Mouse (Mus musculus): ENCODE measurements around the gene Prkd3. TPM values are rescaled to one million over a fixed set of nuclear protein-coding genes. Genes with fewer than 3 reads are reported as not detected.

The Prkd3 gene
- polyA plus RNA-seq, 1 experiment from 2014 or later, result 44.3 TPM

DNA sequence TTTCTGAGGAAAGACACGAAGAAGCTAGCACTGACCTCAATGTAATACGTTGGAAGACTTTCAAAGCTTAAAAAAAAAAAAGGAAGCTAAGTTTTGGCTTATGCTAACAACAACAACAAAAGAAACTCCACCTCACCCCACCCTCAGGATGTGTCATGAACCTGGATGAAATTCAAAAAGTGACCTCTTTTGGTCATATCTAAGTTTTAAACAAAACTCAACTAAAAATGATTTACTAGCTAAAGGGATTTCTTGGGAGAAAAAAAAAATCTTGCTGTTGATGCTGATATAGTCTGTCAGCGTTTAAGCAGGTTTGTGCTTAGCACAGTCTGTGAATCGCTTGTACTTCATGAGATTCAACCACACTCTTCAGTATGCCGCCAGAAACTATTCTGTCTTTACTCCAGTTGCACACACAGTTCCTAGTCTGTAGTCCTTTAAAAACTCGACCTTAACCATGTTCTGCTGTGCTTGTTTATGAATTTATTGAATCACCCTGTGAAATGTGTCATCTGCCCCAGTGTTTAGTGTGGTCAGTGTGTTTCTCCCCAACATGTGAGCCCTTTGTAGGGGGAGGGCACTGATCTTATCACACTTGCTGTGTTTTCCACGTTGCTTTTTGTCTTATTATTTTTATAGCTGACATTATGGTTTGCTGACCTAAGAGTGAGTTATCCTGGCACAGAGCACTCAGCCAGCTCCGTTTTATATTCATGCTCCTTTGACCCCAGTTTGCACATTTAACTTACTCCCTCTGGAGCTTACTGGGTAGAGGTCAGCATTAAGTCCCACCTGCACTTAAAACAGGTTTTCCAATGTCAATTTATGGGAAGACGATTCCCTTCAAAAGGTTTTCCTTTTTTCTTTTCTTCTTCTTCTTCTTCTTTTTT is 25.4 kb downstream of the Prkd3 start:
- H3K27ac ChIP-seq (replicated peaks), result no peak overlapping the region
- H3K4me3 ChIP-seq, result no peak overlapping the region
- no peaks in the 10 kb centered on the region for H3K4me1 ChIP-seq
- WGBS, result 84% methylated on average over 9 of the region's 9 CpGs
- H3K36me3 ChIP-seq, result no peaks in the 10 kb centered on the region
- no peaks in the 10 kb centered on the region for H3K27me3 ChIP-seq (ENCODE audit: low read depth, poor library complexity, severe bottlenecking)
- no peaks in the 10 kb centered on the region for H3K9me3 ChIP-seq (replicated peaks)
- DNase-seq (ENCODE audit: low spot score), result no peak

GRCm38 (mm10) chr17:78994382-78994781 is 26.2 kb downstream of the Prkd3 start:
- Histone ChIP-seq H3K9me3 (replicated peaks) (no peaks in the 10 kb centered on the region), H3K27ac (replicated peaks) (no peak overlapping the region), H3K4me1 (no peaks in the 10 kb centered on the region), H3K27me3 (ENCODE audit: low read depth, poor library complexity, severe bottlenecking) (no peaks in the 10 kb centered on the region), H3K36me3 (no peaks in the 10 kb centered on the region), H3K4me3 (no peak overlapping the region)
- DNase-seq (ENCODE audit: low spot score), result no peak
- 91% methylated on average over 8 of the region's 8 CpGs for WGBS

DNA sequence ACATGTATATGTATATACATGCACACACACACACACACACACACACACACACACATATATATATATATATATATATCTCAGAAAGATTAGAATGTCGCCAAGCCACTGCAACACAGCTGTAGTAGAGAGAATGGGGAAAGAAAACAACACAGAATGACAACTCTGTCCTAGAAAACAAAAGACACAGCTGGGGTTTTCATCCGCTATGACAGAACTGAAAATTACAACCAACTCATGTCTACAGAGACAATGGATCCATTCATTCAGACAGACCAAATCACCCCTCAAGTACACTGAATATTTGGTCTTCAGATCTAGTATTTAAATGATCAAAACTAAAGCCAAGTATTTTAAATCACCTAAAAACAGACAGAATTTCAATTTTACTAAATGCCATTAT is 26.9 kb downstream of the Prkd3 start:
- H3K9me3 ChIP-seq (replicated peaks), result no peaks in the 10 kb centered on the region
- H3K4me1 ChIP-seq, result no peaks in the 10 kb centered on the region
- no peak overlapping the region for H3K4me3 ChIP-seq
- DNase-seq (ENCODE audit: low spot score), result no peak
- H3K27me3 ChIP-seq (ENCODE audit: low read depth, poor library complexity, severe bottlenecking), result no peaks in the 10 kb centered on the region
- 85% methylated on average over 2 of the region's 2 CpGs for WGBS
- H3K27ac ChIP-seq (replicated peaks), result no peak overlapping the region
- no peaks in the 10 kb centered on the region for H3K36me3 ChIP-seq

GRCm38 (mm10) chr17:78992303-78993027 is 28.2 kb downstream of the Prkd3 start:
- no peak for DNase-seq (ENCODE audit: low spot score)
- Histone ChIP-seq H3K36me3 (no peaks in the 10 kb centered on the region), H3K9me3 (replicated peaks) (no peaks in the 10 kb centered on the region), H3K27ac (replicated peaks) (no peak overlapping the region), H3K4me1 (no peaks in the 10 kb centered on the region), H3K27me3 (ENCODE audit: low read depth, poor library complexity, severe bottlenecking) (no peaks in the 10 kb centered on the region), H3K4me3 (no peak overlapping the region)
- WGBS, result 87% methylated on average over 9 of the region's 9 CpGs

GRCm38 (mm10) chr17:78991549-78991948 is 29.1 kb downstream of the Prkd3 start:
- H3K9me3 ChIP-seq (replicated peaks), result no peaks in the 10 kb centered on the region
- H3K27me3 ChIP-seq (ENCODE audit: low read depth, poor library complexity, severe bottlenecking), result no peaks in the 10 kb centered on the region
- H3K4me1 ChIP-seq, result no peaks in the 10 kb centered on the region
- no peak overlapping the region for H3K27ac ChIP-seq (replicated peaks)
- H3K4me3 ChIP-seq, result no peak overlapping the region
- no peak for DNase-seq (ENCODE audit: low spot score)
- WGBS, result 92% methylated on average over 2 of the region's 2 CpGs
- H3K36me3 ChIP-seq, result no peaks in the 10 kb centered on the region

DNA sequence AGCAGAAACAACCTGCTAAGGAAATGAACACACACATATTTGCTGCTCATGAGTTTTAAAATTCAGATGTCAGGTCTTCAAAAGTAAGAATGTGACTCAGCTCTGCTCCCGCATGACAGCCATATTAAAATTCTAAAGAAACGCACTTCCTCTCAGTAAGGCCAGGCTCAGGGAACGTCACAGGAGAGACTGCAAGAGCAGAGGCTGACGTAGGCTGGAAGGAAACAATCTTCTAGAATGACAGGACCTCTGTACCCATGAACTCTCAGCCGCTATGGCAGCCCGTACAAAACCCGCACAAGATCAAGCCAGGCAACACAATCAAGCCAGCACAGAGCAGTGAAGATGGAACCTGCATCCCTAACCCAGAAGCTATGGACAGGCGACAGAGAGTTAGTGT is 31.6 kb downstream of the Prkd3 start:
- no peak overlapping the region for H3K27ac ChIP-seq (replicated peaks)
- H3K36me3 ChIP-seq, result peaks cover 11% of the 10 kb centered on the region
- H3K27me3 ChIP-seq (ENCODE audit: low read depth, poor library complexity, severe bottlenecking), result no peaks in the 10 kb centered on the region
- H3K4me3 ChIP-seq, result no peak overlapping the region
- H3K4me1 ChIP-seq, result no peaks in the 10 kb centered on the region
- WGBS, result 85% methylated on average over 8 of the region's 8 CpGs
- DNase-seq (ENCODE audit: low spot score), result no peak
- H3K9me3 ChIP-seq (replicated peaks), result no peaks in the 10 kb centered on the region

DNA sequence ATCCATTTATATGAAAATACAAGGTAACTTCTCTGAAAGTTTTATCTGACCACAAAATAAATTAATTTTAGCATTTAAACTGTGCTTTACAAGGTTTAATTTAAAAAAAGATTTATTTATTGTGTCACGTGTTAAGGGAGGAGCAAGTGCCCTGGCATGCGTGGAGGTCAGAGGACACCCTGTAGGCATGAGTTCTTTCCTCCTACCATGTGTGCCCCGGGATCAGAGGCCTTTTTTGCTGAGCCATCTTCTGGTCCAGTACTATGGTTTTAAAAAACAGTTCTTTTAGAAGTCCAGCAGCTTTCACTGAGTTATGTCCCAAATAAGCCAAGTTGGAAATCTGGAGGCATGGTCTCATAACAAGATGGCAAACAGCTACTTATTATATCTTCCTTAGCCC is 36.9 kb downstream of the Prkd3 start:
- Histone ChIP-seq H3K9me3 (replicated peaks) (no peaks in the 10 kb centered on the region), H3K4me1 (no peaks in the 10 kb centered on the region), H3K27ac (replicated peaks) (no peak overlapping the region), H3K4me3 (no peak overlapping the region), H3K36me3 (peaks cover 61% of the 10 kb centered on the region), H3K27me3 (ENCODE audit: low read depth, poor library complexity, severe bottlenecking) (no peaks in the 10 kb centered on the region)
- 92% methylated on average over 3 of the region's 3 CpGs for WGBS
- no peak for DNase-seq (ENCODE audit: low spot score)

DNA sequence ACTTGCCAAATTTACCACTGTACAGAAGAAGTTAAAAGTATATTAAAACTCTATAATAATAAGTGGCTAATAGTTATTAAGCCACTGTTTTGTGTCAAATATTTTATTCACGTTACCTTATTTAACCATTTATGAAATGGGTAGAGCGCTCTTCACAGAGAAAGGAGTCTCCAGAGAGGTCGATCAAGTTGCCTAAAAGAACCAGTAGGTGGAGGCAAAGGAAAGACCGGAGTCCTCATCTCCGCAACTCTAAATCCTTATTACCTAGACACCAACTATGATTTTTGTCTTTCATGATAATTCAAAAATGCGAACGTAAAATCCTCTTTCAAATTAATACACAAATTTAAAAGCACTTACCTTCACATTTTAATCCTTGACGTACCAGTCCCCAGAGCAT is 37.5 kb downstream of the Prkd3 start:
- DNase-seq (ENCODE audit: low spot score), result no peak
- 93% methylated on average over 8 of the region's 8 CpGs for WGBS
- no peak overlapping the region for H3K27ac ChIP-seq (replicated peaks)
- peaks cover 66% of the 10 kb centered on the region for H3K36me3 ChIP-seq
- no peaks in the 10 kb centered on the region for H3K9me3 ChIP-seq (replicated peaks)
- H3K27me3 ChIP-seq (ENCODE audit: low read depth, poor library complexity, severe bottlenecking), result no peaks in the 10 kb centered on the region
- H3K4me1 ChIP-seq, result no peaks in the 10 kb centered on the region
- no peak overlapping the region for H3K4me3 ChIP-seq

- no peak for DNase-seq (ENCODE audit: low spot score)
- H3K36me3 ChIP-seq, result peaks cover 85% of the 10 kb centered on the region
- H3K27ac ChIP-seq (replicated peaks), result no peak overlapping the region
- 78% methylated on average over 3 of the region's 3 CpGs for WGBS
- no peaks in the 10 kb centered on the region for H3K9me3 ChIP-seq (replicated peaks)
- no peaks in the 10 kb centered on the region for H3K4me1 ChIP-seq
- H3K27me3 ChIP-seq (ENCODE audit: low read depth, poor library complexity, severe bottlenecking), result no peaks in the 10 kb centered on the region
- H3K4me3 ChIP-seq, result no peak overlapping the region
Measured at GRCm38 (mm10) chr17:78968500-78968899, 52.1 kb downstream of the Prkd3 start.

- Histone ChIP-seq H3K27me3 (ENCODE audit: low read depth, poor library complexity, severe bottlenecking) (no peaks in the 10 kb centered on the region), H3K4me1 (no peaks in the 10 kb centered on the region), H3K27ac (replicated peaks) (no peak overlapping the region), H3K9me3 (replicated peaks) (no peaks in the 10 kb centered on the region), H3K4me3 (no peak overlapping the region), H3K36me3 (peaks cover 82% of the 10 kb centered on the region)
- no peak for DNase-seq (ENCODE audit: low spot score)
- WGBS, result 97% methylated on average over 11 of the region's 11 CpGs
Measured at GRCm38 (mm10) chr17:78966092-78966883, 54.3 kb downstream of the Prkd3 start.

GRCm38 (mm10) chr17:78964387-78964786 is 56.2 kb downstream of the Prkd3 start:
- no peaks in the 10 kb centered on the region for H3K27me3 ChIP-seq (ENCODE audit: low read depth, poor library complexity, severe bottlenecking)
- no peaks in the 10 kb centered on the region for H3K4me1 ChIP-seq
- no peak overlapping the region for H3K27ac ChIP-seq (replicated peaks)
- 98% methylated on average over 1 of the region's 1 CpGs for WGBS
- H3K4me3 ChIP-seq, result no peak overlapping the region
- H3K36me3 ChIP-seq, result peaks cover 84% of the 10 kb centered on the region
- H3K9me3 ChIP-seq (replicated peaks), result no peaks in the 10 kb centered on the region
- no peak for DNase-seq (ENCODE audit: low spot score)

DNA sequence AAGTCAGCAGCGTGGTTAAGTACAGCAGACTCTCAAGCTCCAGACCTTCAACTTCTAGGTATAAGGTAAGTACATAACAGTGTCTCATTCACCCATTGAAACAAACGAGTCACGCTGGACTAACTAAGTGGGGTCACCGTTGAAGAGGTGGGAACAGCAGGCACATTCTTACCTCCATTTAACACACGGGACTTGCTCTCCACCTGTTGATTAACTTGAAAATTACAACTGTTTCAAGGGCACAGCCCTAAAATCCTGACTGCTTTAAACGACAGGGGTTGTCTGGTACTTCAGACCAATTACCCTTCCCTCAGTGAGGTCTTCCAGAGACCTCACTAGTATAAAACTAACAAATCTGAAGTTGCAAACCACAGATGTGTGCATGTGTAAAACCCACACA is 61.1 kb downstream of the Prkd3 start:
- 88% methylated on average over 6 of the region's 6 CpGs for WGBS
- Histone ChIP-seq H3K36me3 (peaks cover 91% of the 10 kb centered on the region), H3K4me3 (no peak overlapping the region), H3K9me3 (replicated peaks) (no peaks in the 10 kb centered on the region), H3K27ac (replicated peaks) (no peak overlapping the region), H3K4me1 (no peaks in the 10 kb centered on the region), H3K27me3 (ENCODE audit: low read depth, poor library complexity, severe bottlenecking) (no peaks in the 10 kb centered on the region)
- no peak for DNase-seq (ENCODE audit: low spot score)
